Mouse (Mus musculus) liver, adult 2 months (tissue): ENCODE measurements at regions not wholly inside any gene's neighbourhood (a gene's known extent, or its start where the extent isn't known, plus 50 kb on each side); places are given as distances from the start of the nearest gene placed in this dataset.

ENCODE experiments used
- CTCF ChIP-seq: fragments of 200-500 bp; IDR thresholded peaks from 2 replicates; pipeline ENCODE4 v1.5.1; 2011; ENCODE audit warnings: low read depth, low read length, control low read depth
- POLR2A ChIP-seq: fragments of 200-500 bp; IDR thresholded peaks from 2 replicates; pipeline ENCODE4 v1.6.1; 2011; ENCODE audit warnings: low read length, control low read depth; ENCODE audit not compliant: insufficient read depth; ENCODE audit errors: extremely low read depth

- TF ChIP-seq CTCF (no peak), POLR2A (no peak)
These were observed 131.3 kb upstream of the Serp2 start for GRCm38 (mm10) chr14:76687971-76688407.
